Mouse (Mus musculus): ENCODE data around the gene Fxyd3. TPM values are rescaled to one million over a fixed set of nuclear protein-coding genes. Genes with fewer than 3 reads are reported as not detected.

The Fxyd3 gene
- polyA plus RNA-seq, 1 experiment, result 1.9 TPM

DNA sequence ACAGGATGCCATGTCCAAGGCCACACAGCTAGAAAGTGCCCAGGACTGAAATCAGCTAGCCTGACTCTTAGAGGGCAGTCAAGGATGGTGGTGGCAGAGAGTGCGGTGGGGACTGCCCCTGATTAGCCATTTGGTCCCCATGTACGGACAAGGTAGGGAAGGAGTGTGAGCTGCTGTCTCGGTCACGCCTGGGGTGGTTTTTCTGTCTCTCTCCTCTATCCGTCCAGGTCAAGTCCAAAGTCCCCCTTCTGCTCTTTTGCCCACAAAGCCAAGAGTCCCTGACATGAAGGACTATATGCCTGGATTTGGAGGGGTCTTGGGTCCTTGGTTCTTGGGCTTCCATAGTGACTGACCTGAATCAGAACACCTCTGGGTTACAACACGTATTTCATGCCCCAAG, 37.3 kb upstream of the Fxyd3 start:
- no peaks in the 10 kb centered on the region for H3K36me3 ChIP-seq (ENCODE audit: control insufficient read depth, insufficient read depth, low read length, poor library complexity, severe bottlenecking)
- H3K9me3 ChIP-seq (replicated peaks; ENCODE audit: control insufficient read depth, insufficient read depth, low read length, poor library complexity, severe bottlenecking), result no peaks in the 10 kb centered on the region
- no peak overlapping the region for H3K27ac ChIP-seq (ENCODE audit: insufficient read depth, low read length)
- H3K4me3 ChIP-seq (ENCODE audit: low read depth, low read length), result no peak overlapping the region
- H3K4me1 ChIP-seq (ENCODE audit: control insufficient read depth, insufficient read depth, low read length), result no peaks in the 10 kb centered on the region
- no peak for TF ChIP-seq POLR2A (IDR thresholded peaks at IDR 0.05; ENCODE audit: insufficient read depth, low read length)
- TF ChIP-seq EP300 (IDR thresholded peaks at IDR 0.05; ENCODE audit: insufficient read depth, low read depth, low read length), result no peak
- no peak for TF ChIP-seq CTCF (IDR thresholded peaks at IDR 0.05; ENCODE audit: low read depth, low read length)
- H3K9ac ChIP-seq (ENCODE audit: low read depth, poor library complexity, severe bottlenecking), result no peak overlapping the region
- H3K27me3 ChIP-seq (ENCODE audit: control insufficient read depth, insufficient read depth, low read length, poor library complexity, severe bottlenecking), result no peaks in the 10 kb centered on the region

DNA sequence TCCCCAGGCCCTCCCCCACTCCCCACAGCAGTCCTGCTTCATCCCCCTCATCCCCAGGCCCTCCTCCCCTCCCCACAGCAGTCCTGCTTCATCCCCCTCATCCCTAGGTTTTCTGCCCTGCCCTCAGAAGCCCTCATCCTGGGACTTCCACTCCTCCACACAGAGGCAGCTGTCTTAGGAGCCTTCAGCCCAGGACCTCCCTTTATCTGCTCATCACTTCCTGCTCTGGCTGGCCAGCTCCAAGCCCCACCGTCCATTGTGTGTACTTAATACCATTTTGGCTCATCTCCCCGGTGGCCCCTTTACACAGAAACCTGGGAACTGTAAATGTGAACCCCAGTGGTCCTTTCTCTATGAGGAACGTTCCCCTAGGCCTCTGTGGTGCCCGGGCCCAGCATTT, 35.5 kb upstream of the Fxyd3 start:
- H3K4me1 ChIP-seq (ENCODE audit: control insufficient read depth, insufficient read depth, low read length), result no peaks in the 10 kb centered on the region
- H3K9me3 ChIP-seq (replicated peaks; ENCODE audit: control insufficient read depth, insufficient read depth, low read length, poor library complexity, severe bottlenecking), result no peaks in the 10 kb centered on the region
- H3K9ac ChIP-seq (ENCODE audit: low read depth, poor library complexity, severe bottlenecking), result no peak overlapping the region
- H3K27ac ChIP-seq (ENCODE audit: insufficient read depth, low read length), result no peak overlapping the region
- no peak for TF ChIP-seq CTCF (IDR thresholded peaks at IDR 0.05; ENCODE audit: low read depth, low read length)
- TF ChIP-seq POLR2A (IDR thresholded peaks at IDR 0.05; ENCODE audit: insufficient read depth, low read length), result no peak
- TF ChIP-seq EP300 (IDR thresholded peaks at IDR 0.05; ENCODE audit: insufficient read depth, low read depth, low read length), result no peak
- no peaks in the 10 kb centered on the region for H3K36me3 ChIP-seq (ENCODE audit: control insufficient read depth, insufficient read depth, low read length, poor library complexity, severe bottlenecking)
- H3K27me3 ChIP-seq (ENCODE audit: control insufficient read depth, insufficient read depth, low read length, poor library complexity, severe bottlenecking), result no peaks in the 10 kb centered on the region
- H3K4me3 ChIP-seq (ENCODE audit: low read depth, low read length), result no peak overlapping the region

GRCm38 (mm10) chr7:31110861-31111385, 34.4 kb upstream of the Fxyd3 start:
- TF ChIP-seq EP300 (IDR thresholded peaks at IDR 0.05; ENCODE audit: insufficient read depth, low read depth, low read length) (no peak), POLR2A (IDR thresholded peaks at IDR 0.05; ENCODE audit: insufficient read depth, low read length) (no peak), CTCF (IDR thresholded peaks at IDR 0.05; ENCODE audit: low read depth, low read length) (no peak)
- H3K27me3 ChIP-seq (ENCODE audit: control insufficient read depth, insufficient read depth, low read length, poor library complexity, severe bottlenecking), result no peaks in the 10 kb centered on the region
- H3K4me3 ChIP-seq (ENCODE audit: low read depth, low read length), result no peak overlapping the region
- no peak overlapping the region for H3K27ac ChIP-seq (ENCODE audit: insufficient read depth, low read length)
- no peaks in the 10 kb centered on the region for H3K4me1 ChIP-seq (ENCODE audit: control insufficient read depth, insufficient read depth, low read length)
- no peaks in the 10 kb centered on the region for H3K36me3 ChIP-seq (ENCODE audit: control insufficient read depth, insufficient read depth, low read length, poor library complexity, severe bottlenecking)
- no peak overlapping the region for H3K9ac ChIP-seq (ENCODE audit: low read depth, poor library complexity, severe bottlenecking)
- H3K9me3 ChIP-seq (replicated peaks; ENCODE audit: control insufficient read depth, insufficient read depth, low read length, poor library complexity, severe bottlenecking), result no peaks in the 10 kb centered on the region

GRCm38 (mm10) chr7:31109796-31110195, 33.3 kb upstream of the Fxyd3 start:
- no peaks in the 10 kb centered on the region for H3K27me3 ChIP-seq (ENCODE audit: control insufficient read depth, insufficient read depth, low read length, poor library complexity, severe bottlenecking)
- H3K9me3 ChIP-seq (replicated peaks; ENCODE audit: control insufficient read depth, insufficient read depth, low read length, poor library complexity, severe bottlenecking), result no peaks in the 10 kb centered on the region
- TF ChIP-seq EP300 (IDR thresholded peaks at IDR 0.05; ENCODE audit: insufficient read depth, low read depth, low read length), result no peak
- TF ChIP-seq CTCF (IDR thresholded peaks at IDR 0.05; ENCODE audit: low read depth, low read length), result no peak
- no peak for TF ChIP-seq POLR2A (IDR thresholded peaks at IDR 0.05; ENCODE audit: insufficient read depth, low read length)
- no peak overlapping the region for H3K4me3 ChIP-seq (ENCODE audit: low read depth, low read length)
- H3K36me3 ChIP-seq (ENCODE audit: control insufficient read depth, insufficient read depth, low read length, poor library complexity, severe bottlenecking), result no peaks in the 10 kb centered on the region
- H3K27ac ChIP-seq (ENCODE audit: insufficient read depth, low read length), result no peak overlapping the region
- H3K9ac ChIP-seq (ENCODE audit: low read depth, poor library complexity, severe bottlenecking), result no peak overlapping the region
- no peaks in the 10 kb centered on the region for H3K4me1 ChIP-seq (ENCODE audit: control insufficient read depth, insufficient read depth, low read length)

DNA sequence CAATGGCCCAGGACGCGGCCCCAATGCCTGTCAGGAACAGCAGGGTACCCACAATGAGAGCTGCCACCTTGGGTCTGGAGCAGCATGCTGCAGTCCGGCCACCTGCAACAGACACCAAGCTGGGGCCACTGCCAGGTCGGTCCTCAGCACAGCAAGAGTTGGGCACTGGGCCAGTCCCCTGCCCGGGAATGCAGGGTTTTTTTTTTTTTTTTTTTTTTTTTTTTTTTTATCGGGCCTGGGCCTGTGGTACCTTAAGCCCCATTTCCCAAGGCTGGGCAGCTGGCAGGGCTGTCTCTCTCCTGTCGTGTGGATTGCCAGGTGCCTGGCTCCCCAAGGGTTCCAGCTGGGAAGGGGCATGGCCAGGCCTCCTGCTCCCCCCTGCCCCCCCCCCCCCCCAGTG, 32.6 kb upstream of the Fxyd3 start:
- no peaks in the 10 kb centered on the region for H3K9me3 ChIP-seq (replicated peaks; ENCODE audit: control insufficient read depth, insufficient read depth, low read length, poor library complexity, severe bottlenecking)
- H3K27ac ChIP-seq (ENCODE audit: insufficient read depth, low read length), result no peak overlapping the region
- H3K4me3 ChIP-seq (ENCODE audit: low read depth, low read length), result no peak overlapping the region
- no peak for TF ChIP-seq CTCF (IDR thresholded peaks at IDR 0.05; ENCODE audit: low read depth, low read length)
- no peak for TF ChIP-seq POLR2A (IDR thresholded peaks at IDR 0.05; ENCODE audit: insufficient read depth, low read length)
- TF ChIP-seq EP300 (IDR thresholded peaks at IDR 0.05; ENCODE audit: insufficient read depth, low read depth, low read length), result no peak
- H3K36me3 ChIP-seq (ENCODE audit: control insufficient read depth, insufficient read depth, low read length, poor library complexity, severe bottlenecking), result no peaks in the 10 kb centered on the region
- no peaks in the 10 kb centered on the region for H3K4me1 ChIP-seq (ENCODE audit: control insufficient read depth, insufficient read depth, low read length)
- no peaks in the 10 kb centered on the region for H3K27me3 ChIP-seq (ENCODE audit: control insufficient read depth, insufficient read depth, low read length, poor library complexity, severe bottlenecking)
- no peak overlapping the region for H3K9ac ChIP-seq (ENCODE audit: low read depth, poor library complexity, severe bottlenecking)

GRCm38 (mm10) chr7:31107781-31108180, 31.3 kb upstream of the Fxyd3 start:
- H3K27ac ChIP-seq (ENCODE audit: insufficient read depth, low read length), result no peak overlapping the region
- no peak for TF ChIP-seq EP300 (IDR thresholded peaks at IDR 0.05; ENCODE audit: insufficient read depth, low read depth, low read length)
- TF ChIP-seq POLR2A (IDR thresholded peaks at IDR 0.05; ENCODE audit: insufficient read depth, low read length), result no peak
- TF ChIP-seq CTCF (IDR thresholded peaks at IDR 0.05; ENCODE audit: low read depth, low read length), result no peak

More at GRCm38 (mm10) chr7:31107781-31108180, 31.3 kb upstream of the Fxyd3 start:
- Histone ChIP-seq H3K9me3 (replicated peaks; ENCODE audit: control insufficient read depth, insufficient read depth, low read length, poor library complexity, severe bottlenecking) (no peaks in the 10 kb centered on the region), H3K27me3 (ENCODE audit: control insufficient read depth, insufficient read depth, low read length, poor library complexity, severe bottlenecking) (no peaks in the 10 kb centered on the region), H3K36me3 (ENCODE audit: control insufficient read depth, insufficient read depth, low read length, poor library complexity, severe bottlenecking) (no peaks in the 10 kb centered on the region), H3K9ac (ENCODE audit: low read depth, poor library complexity, severe bottlenecking) (no peak overlapping the region), H3K4me1 (ENCODE audit: control insufficient read depth, insufficient read depth, low read length) (no peaks in the 10 kb centered on the region), H3K4me3 (ENCODE audit: low read depth, low read length) (no peak overlapping the region)

All from ES-Bruce4 (cell line).